Mouse (Mus musculus) effector memory CD4-positive, alpha-beta T cell, adult 5 months (primary cell): Measurements from ENCODE around the gene C1ql4. TPM values are rescaled to one million over a fixed set of nuclear protein-coding genes. Genes with fewer than 3 reads are reported as not detected.

Experiments
- polyA plus RNA-seq: library from polyadenylated mRNA; unstranded; fragments of 100-300 nt; shearing (Covaris generic); gene quantifications from one replicate; pipeline ENCODE4 v1.2.1, GENCODE M21; 2017

C1ql4 gene
- polyA plus RNA-seq, result not detected

GRCm38 (mm10) chr15:99087253-99088075, at the start of gene C1ql4:
C1ql4 (minus strand) TSS chr15:99087817.

GRCm38 (mm10) chr15:99125711-99126080, 38.1 kb upstream of the C1ql4 start, which contains the start of gene Spats2:
Spats2 (plus strand) TSS chr15:99125916.

GRCm38 (mm10) chr15:99092870-99093269, 5.3 kb upstream of the C1ql4 start, which contains the start of gene Dnajc22:
Dnajc22 (plus strand) TSS chr15:99093170.

GRCm38 (mm10) chr15:99074019-99074599, 13.5 kb downstream of the C1ql4 start, which contains the start of gene Troap:
Troap (plus strand) TSS chr15:99074575.

GRCm38 (mm10) chr15:99055040-99055439, 32.6 kb downstream of the C1ql4 start, which contains the start of gene Prph:
Prph (plus strand) TSS chr15:99055174.

Other genes starting within 250 kb of the C1ql4 start
- gene Kmt2d, start 216.6 kb downstream of the C1ql4 start, polyA plus RNA-seq, result 27.4 TPM
- gene Rhebl1, start 193.3 kb downstream of the C1ql4 start, polyA plus RNA-seq, result 19.0 TPM
- gene Dhh, start 189.3 kb downstream of the C1ql4 start, polyA plus RNA-seq, result 0.09 TPM
- 105 TPM for gene Lmbr1l, start 169.6 kb downstream of the C1ql4 start, polyA plus RNA-seq
- gene Tuba1b, start 153.3 kb downstream of the C1ql4 start, polyA plus RNA-seq, result 286 TPM
- not detected for gene Gm49450, start 134.3 kb downstream of the C1ql4 start, polyA plus RNA-seq
- gene Tuba1a, start 134.1 kb downstream of the C1ql4 start, polyA plus RNA-seq, result 187 TPM
- 33.2 TPM for gene Tuba1c, start 57.9 kb downstream of the C1ql4 start, polyA plus RNA-seq
- gene Prph, start 32.6 kb downstream of the C1ql4 start, polyA plus RNA-seq, result not detected
- not detected for gene Troap, start 13.2 kb downstream of the C1ql4 start, polyA plus RNA-seq
- gene Dnajc22, start 5.4 kb upstream of the C1ql4 start, polyA plus RNA-seq, result not detected
- gene Spats2, start 38.1 kb upstream of the C1ql4 start, polyA plus RNA-seq, result 0.20 TPM
- 0.29 TPM for gene Kcnh3, start 137.0 kb upstream of the C1ql4 start, polyA plus RNA-seq
- 71.7 TPM for gene Mcrs1, start 164.1 kb upstream of the C1ql4 start, polyA plus RNA-seq
- 14.7 TPM for gene Prpf40b, start 207.3 kb upstream of the C1ql4 start, polyA plus RNA-seq
- gene Fam186b, start 208.1 kb upstream of the C1ql4 start, polyA plus RNA-seq, result 0.15 TPM